Mouse (Mus musculus) T-helper 17 cell (primary cell): Measurements from ENCODE around the gene S100pbp.

Experiments
- in situ Hi-C, 2 experiments: fragments of 300-600 bp; cut with MboI, MseI; formaldehyde crosslinking; loops; 1 replicate in 1 of 2; 2 replicates in 1 of 2; pipeline ENCODE4 v1.15.1; 2025; ENCODE audit warnings: high pct_unique_total_duplicates in 2 of 2

S100pbp gene

DNA sequence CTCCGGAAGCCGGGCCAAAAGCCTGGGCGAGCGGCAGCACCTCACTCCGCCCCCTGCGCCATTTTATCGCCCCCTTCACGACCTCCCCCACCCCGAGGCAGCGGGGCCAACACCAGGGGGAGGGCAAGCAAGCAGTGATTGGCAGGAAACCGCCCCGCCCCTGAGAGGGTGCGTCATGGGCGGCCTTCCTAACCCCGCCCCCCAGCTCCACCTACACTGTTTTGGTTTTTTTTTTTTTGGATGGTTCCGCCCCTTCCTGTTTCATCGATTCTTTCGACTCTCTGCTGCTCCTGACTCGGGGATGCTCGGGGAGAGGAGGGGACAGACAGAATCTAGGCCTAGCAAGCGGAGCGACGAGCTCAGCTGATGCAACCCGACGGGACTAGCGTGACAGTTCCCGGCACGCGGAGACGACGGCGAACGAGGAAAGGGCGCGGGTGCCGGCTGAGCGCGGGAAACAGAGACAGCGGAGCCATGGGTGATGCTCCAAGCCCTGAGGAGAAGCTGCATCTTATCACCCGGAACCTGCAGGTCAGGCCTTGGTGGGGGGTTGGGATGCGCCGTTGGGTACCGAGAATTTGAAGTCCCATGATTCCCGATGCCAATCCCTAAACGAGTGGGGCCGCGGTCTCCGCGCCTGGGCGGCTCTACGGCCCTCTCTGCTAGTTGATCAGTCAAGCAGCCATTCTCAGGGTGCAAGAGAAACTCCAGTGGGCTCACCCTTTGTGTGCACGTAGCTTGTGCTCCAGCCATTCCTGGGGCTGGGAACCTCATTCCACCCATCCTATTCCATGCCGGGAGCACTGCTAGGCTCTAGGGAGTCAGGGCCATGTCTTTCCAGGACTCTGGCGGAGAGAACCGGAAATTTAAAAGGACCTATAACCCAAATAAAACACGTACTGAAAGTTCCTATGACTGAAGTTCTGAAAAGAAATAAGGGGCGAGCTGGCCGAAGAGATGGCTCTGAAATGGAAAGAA, at the start of gene S100pbp, which contains the start of gene Yars:
TSS of gene S100pbp (minus strand) at position 186 of the 978 bp plus-strand sequence.
TSS of gene Yars (plus strand) at position 219 of the 978 bp plus-strand sequence.
- in situ Hi-C loops: no loop called here

DNA sequence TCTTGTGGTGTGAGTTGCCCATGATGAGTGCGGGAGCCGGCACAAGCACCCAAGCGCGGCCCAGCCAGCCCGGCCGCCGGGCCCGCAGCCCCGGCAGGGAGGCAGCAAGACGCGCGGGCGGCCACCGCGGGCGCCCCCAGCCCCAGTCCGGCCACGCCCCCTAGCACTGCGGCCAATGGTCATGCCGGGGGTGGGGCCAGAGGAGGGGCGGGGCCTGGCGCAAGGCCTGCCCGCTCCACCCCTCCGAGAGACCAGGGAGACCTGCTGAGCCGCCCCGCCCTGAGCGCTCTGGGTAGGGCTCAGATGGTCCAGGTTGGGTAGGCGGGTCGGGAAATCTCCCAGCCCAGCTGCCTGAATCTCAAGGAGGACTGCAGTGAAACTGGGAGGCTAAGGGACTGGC, 49.5 kb upstream of the S100pbp start:
- in situ Hi-C loops: no loop called here

DNA sequence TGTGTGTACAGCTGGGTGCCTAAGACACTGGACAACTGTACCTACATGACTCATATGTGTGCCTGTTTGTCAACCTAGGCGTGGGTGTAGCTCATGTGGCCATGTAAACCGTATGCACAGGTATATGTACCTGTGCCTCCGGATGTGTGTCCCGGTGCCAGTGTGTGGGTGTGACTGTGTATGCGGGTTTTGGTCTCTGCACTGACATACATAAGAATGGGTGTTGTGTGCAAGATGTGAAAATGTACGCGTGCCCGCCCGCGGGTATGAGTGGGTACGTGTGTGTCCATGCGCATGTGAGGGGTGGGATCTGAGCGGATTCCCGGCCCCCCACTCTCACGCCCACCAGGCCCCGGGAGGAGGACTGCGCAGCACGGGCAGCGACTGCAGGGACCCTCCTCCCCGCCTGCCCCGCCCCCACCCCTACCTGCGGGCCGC, 49.1 kb upstream of the S100pbp start:
- in situ Hi-C loops: no loop called here

DNA sequence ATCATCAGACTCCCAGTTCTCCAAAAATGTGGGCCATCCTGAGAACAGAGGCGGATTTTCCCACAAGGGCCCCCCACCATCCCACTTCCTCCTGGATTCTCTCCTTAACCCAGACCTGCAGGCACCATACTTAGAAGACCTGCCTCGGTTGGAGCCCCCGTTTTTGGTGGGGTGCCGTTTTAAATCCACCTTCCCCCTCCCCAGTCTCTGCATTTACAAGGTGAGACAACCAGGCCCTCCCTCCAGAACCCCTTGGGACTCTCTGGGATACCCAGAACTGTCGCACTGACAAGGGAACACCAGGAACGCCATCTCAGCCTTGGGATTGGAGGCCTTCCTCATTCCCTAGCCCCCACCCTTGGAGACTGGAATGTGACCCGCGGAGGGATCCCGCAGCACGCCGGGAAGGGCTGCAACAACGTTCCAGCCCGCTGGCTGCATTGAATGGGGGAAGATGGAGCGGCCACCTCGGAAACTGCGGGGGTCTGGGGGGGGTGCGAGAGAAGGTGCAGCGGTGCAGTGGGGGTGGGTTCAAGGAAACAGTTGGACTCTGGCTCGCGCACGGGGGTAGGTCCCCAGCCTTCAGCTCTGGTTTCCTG, 48.4 kb upstream of the S100pbp start:
- in situ Hi-C loops: no loop called here

- in situ Hi-C loops: no loop called here
Measured at GRCm38 (mm10) chr4:129236236-129236813, 46.8 kb upstream of the S100pbp start.

GRCm38 (mm10) chr4:129235147-129235546, 45.6 kb upstream of the S100pbp start:
- in situ Hi-C loops: no loop called here

GRCm38 (mm10) chr4:129234488-129234887, 45.0 kb upstream of the S100pbp start:
- in situ Hi-C loops: no loop called here

GRCm38 (mm10) chr4:129232561-129233360, 43.2 kb upstream of the S100pbp start:
- in situ Hi-C loops: no loop called here

GRCm38 (mm10) chr4:129231594-129232450, 42.3 kb upstream of the S100pbp start:
- in situ Hi-C loops: no loop called here

DNA sequence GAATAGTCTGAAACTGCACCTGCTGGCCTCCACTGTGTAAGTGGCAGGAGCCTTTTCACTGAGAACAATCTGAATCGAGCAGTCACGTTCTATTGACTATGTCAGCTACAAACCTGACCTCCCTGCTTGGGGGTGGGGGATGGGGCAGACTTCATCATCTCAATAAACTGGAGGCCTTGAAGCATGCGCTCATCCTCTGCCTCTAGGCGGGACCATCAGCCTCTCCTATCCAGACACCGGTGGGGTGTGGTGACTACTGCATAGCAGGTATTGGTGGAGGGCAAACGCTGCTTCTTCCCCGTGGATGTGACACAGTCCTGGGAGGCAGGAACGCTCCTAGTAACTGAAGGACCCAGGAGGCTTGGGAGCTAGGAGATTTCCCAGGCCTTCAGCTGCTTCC, 41.4 kb upstream of the S100pbp start:
- in situ Hi-C loops: no loop called here

GRCm38 (mm10) chr4:129227985-129228381, 38.5 kb upstream of the S100pbp start:
- in situ Hi-C loops: no loop called here

GRCm38 (mm10) chr4:129227170-129227984, 37.9 kb upstream of the S100pbp start:
- in situ Hi-C loops: no loop called here

DNA sequence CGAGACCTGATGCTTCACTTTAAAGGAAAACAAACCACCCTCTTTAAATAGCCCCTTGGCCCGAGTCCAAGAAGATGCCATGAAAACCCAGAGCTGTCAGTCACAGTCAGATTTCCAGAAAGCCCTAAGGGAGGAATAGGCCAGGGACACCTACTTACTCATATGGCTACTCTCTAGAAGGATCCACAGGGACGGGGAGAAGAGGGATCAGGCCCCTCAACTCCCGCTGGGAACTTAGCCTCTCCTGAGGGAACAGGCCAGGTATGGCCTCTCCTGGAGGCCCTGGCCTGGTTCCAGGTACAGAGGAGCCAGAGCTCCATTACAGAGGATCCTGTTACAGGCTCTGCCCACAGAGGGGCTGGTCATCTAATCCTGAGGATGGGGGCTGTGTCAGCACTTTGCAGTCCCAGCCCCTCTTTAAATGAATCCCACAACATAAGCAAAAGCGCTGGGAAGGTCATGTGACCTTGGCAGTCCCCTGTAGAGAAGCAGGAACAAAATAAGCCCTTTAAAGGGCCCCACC, 37.0 kb upstream of the S100pbp start:
- in situ Hi-C loops: no loop called here

GRCm38 (mm10) chr4:129225315-129225714, 35.8 kb upstream of the S100pbp start:
- in situ Hi-C loops: no loop called here

DNA sequence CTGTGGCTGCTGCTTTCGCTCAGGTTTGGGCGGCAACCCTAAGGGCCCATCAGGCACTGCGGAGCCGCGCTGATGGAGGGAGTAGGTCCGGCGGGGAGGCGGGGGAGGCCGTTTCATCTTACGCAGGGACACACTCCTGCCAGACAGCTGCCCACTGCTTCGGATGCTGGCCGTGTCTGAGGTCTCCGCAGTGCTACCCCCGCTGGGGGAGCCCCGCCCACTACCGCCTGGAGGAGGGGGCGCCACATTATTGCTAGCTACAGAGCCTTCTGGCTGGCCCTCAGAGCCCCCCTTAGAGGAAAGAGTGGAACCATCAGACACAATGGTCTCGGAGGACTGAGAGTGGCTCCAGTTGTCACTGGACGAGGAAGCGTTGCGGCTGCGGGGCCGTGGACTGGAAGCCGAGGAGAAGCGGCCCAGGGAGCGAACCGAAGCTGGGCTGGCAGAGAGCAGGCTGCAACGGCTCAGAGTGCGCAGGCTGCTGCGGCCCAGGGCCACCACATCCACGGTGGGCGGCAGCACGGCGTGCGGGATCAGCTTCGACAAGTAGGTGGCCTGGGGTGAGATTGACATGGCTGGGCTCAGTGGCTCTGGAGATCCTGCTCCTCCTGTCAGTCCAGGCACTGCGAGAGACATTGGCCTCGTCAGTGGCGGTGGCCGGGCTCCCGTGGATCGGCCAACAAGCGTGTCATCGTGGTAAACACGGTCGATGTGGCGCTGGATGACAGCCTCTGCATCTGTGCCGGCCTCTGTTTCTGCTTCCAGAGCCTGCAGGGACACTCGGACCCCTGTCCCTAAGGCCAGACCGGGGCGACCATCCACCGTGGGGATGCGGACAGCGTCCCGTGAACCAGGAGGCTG, 34.1 kb upstream of the S100pbp start:
- in situ Hi-C loops: no loop called here

- in situ Hi-C loops: no loop called here
Measured at GRCm38 (mm10) chr4:129222019-129222925, 32.7 kb upstream of the S100pbp start.
